Mouse (Mus musculus): ENCODE results near the gene Sox11. TPM values are rescaled to one million over a fixed set of nuclear protein-coding genes. Genes with fewer than 3 reads are reported as not detected.

The Sox11 gene
- total RNA-seq, 2 experiments from 2014 or later, result 15.1 to 18.1 TPM

GRCm38 (mm10) chr12:27338721-27339170 lies 3.6 kb downstream of the Sox11 start:
- peak in 1 of 2 experiments; percentile 57 for DNase-seq (ENCODE audit: low spot score in 2 of 2)
- intact Hi-C loops (cut with DNase I), result loop anchor here (5.0 kb wide), 3 partner anchors 181 to 451 kb away; no protein-coding TSS in a partner anchor

- intact Hi-C loops (cut with DNase I), result loop anchor here (5.0 kb wide), 3 partner anchors 181 to 451 kb away; no protein-coding TSS in a partner anchor
- DNase-seq (ENCODE audit: low spot score in 2 of 2), result peak; percentile 57 to 61
Observed at GRCm38 (mm10) chr12:27338116-27338515, 4.3 kb downstream of the Sox11 start.

GRCm38 (mm10) chr12:27337482-27337881 lies 4.9 kb downstream of the Sox11 start:
- no peak for DNase-seq (ENCODE audit: low spot score in 2 of 2)
- intact Hi-C loops (cut with DNase I), result loop anchor here (5.0 kb wide), 3 partner anchors 180 to 450 kb away; no protein-coding TSS in a partner anchor

GRCm38 (mm10) chr12:27336801-27337200 lies 5.6 kb downstream of the Sox11 start:
- intact Hi-C loops (cut with DNase I), result loop anchor here (5.0 kb wide), 3 partner anchors 180 to 450 kb away; no protein-coding TSS in a partner anchor
- no peak for DNase-seq (ENCODE audit: low spot score in 2 of 2)

GRCm38 (mm10) chr12:27336336-27336735 lies 6.0 kb downstream of the Sox11 start:
- intact Hi-C loops (cut with DNase I), result loop anchor here (5.0 kb wide), 3 partner anchors 179 to 449 kb away; no protein-coding TSS in a partner anchor

GRCm38 (mm10) chr12:27335356-27336055 lies 6.9 kb downstream of the Sox11 start:
- no peak for DNase-seq (ENCODE audit: low spot score in 2 of 2)
- intact Hi-C loops (cut with DNase I), result loop anchor here (5.0 kb wide), 3 partner anchors 178 to 448 kb away; no protein-coding TSS in a partner anchor

More at GRCm38 (mm10) chr12:27336336-27336735, 6.0 kb downstream of the Sox11 start:
- DNase-seq (ENCODE audit: low spot score in 2 of 2), result no peak

- intact Hi-C loops (cut with DNase I), result no loop called here
- no peak for DNase-seq (ENCODE audit: low spot score in 2 of 2)
Observed at GRCm38 (mm10) chr12:27333590-27333989, 8.8 kb downstream of the Sox11 start.

GRCm38 (mm10) chr12:27323423-27323822 lies 19.0 kb downstream of the Sox11 start:
- DNase-seq (ENCODE audit: low spot score in 2 of 2), result peak in 1 of 2 experiments; percentile 30
- intact Hi-C loops (cut with DNase I), result no loop called here

- DNase-seq (ENCODE audit: low spot score in 2 of 2), result no peak
Observed at GRCm38 (mm10) chr12:27320705-27321104, 21.7 kb downstream of the Sox11 start.

GRCm38 (mm10) chr12:27312985-27313384 lies 29.4 kb downstream of the Sox11 start:
- peak in 1 of 2 experiments; percentile 14 for DNase-seq (ENCODE audit: low spot score in 2 of 2)
- intact Hi-C loops (cut with DNase I), result no loop called here

More at GRCm38 (mm10) chr12:27320705-27321104, 21.7 kb downstream of the Sox11 start:
- intact Hi-C loops (cut with DNase I), result no loop called here

GRCm38 (mm10) chr12:27311854-27312466 lies 30.4 kb downstream of the Sox11 start:
- no peak for DNase-seq (ENCODE audit: low spot score in 2 of 2)
- intact Hi-C loops (cut with DNase I), result no loop called here

- intact Hi-C loops (cut with DNase I), result no loop called here
- no peak for DNase-seq (ENCODE audit: low spot score in 2 of 2)
Observed at GRCm38 (mm10) chr12:27311316-27311832, 31.0 kb downstream of the Sox11 start.

- intact Hi-C loops (cut with DNase I), result no loop called here
- no peak for DNase-seq (ENCODE audit: low spot score in 2 of 2)
Observed at GRCm38 (mm10) chr12:27310703-27311102, 31.7 kb downstream of the Sox11 start.

GRCm38 (mm10) chr12:27309969-27310368 lies 32.4 kb downstream of the Sox11 start:
- no peak for DNase-seq (ENCODE audit: low spot score in 2 of 2)
- intact Hi-C loops (cut with DNase I), result no loop called here

- DNase-seq (ENCODE audit: low spot score in 2 of 2), result no peak
- intact Hi-C loops (cut with DNase I), result no loop called here
Observed at GRCm38 (mm10) chr12:27304713-27305437, 37.5 kb downstream of the Sox11 start.

- DNase-seq (ENCODE audit: low spot score in 2 of 2), result no peak
Observed at GRCm38 (mm10) chr12:27303190-27303589, 39.2 kb downstream of the Sox11 start.

GRCm38 (mm10) chr12:27298721-27299120 lies 43.7 kb downstream of the Sox11 start:
- intact Hi-C loops (cut with DNase I), result no loop called here
- no peak for DNase-seq (ENCODE audit: low spot score in 2 of 2)

More at GRCm38 (mm10) chr12:27303190-27303589, 39.2 kb downstream of the Sox11 start:
- intact Hi-C loops (cut with DNase I), result no loop called here

- intact Hi-C loops (cut with DNase I), result no loop called here
- DNase-seq (ENCODE audit: low spot score in 2 of 2), result no peak
Observed at GRCm38 (mm10) chr12:27294191-27294590, 48.2 kb downstream of the Sox11 start.

GRCm38 (mm10) chr12:27293736-27294135 lies 48.6 kb downstream of the Sox11 start:
- no peak for DNase-seq (ENCODE audit: low spot score in 2 of 2)
- intact Hi-C loops (cut with DNase I), result no loop called here
